Mouse (Mus musculus) right cerebral cortex, adult 2 months (tissue): Measurements from ENCODE around the gene G530012D18Rik.
"Not testable (repeated sequence)": the region's sequence is repeated elsewhere in the genome, so short reads cannot be mapped to it uniquely, and the experiment has no call there.

ENCODE experiments used
- DNase-seq, 2 experiments: peaks; one replicate each; pipeline ENCODE4 v3.0.0; 2021 to 2022; ENCODE audit warnings: low spot score in 2 of 2

Gene G530012D18Rik

GRCm38 (mm10) chr1:85615819-85616218, 40.3 kb downstream of the G530012D18Rik start:
- not testable (repeated sequence) for DNase-seq

GRCm38 (mm10) chr1:85617161-85617560, 41.7 kb downstream of the G530012D18Rik start:
- not testable (repeated sequence) for DNase-seq

- DNase-seq = not testable (repeated sequence)
Observed at GRCm38 (mm10) chr1:85618689-85619088, 43.2 kb downstream of the G530012D18Rik start.
